Mouse (Mus musculus) ES-E14 (cell line): ENCODE results near the gene Ifit1bl1. TPM values are rescaled to one million over a fixed set of nuclear protein-coding genes. Genes with fewer than 3 reads are reported as not detected.
"Not testable (repeated sequence)": the region's sequence is repeated elsewhere in the genome, so short reads cannot be mapped to it uniquely, and the experiment has no call there.

ENCODE experiments used
- DNase-seq: peaks from one replicate; pipeline ENCODE4 v3.0.0-alpha.2; 2013; ENCODE audit warnings: low read depth, low spot score
- H3K27ac ChIP-seq: 2 replicates; pipeline ENCODE4 v1.5.1; 2012; ENCODE audit warnings: low read depth, mild to moderate bottlenecking, low read length, moderate library complexity, mixed read lengths; ENCODE audit not compliant: poor library complexity, insufficient read depth, severe bottlenecking
- H3K36me3 ChIP-seq: 2 replicates; pipeline ENCODE4 v1.6.1; 2012; ENCODE audit warnings: mild to moderate bottlenecking, low read length, moderate library complexity, mixed read lengths; ENCODE audit not compliant: control insufficient read depth, poor library complexity, insufficient read depth, severe bottlenecking
- H3K4me1 ChIP-seq, 2 experiments: fragments of 150-350 bp in 1 of 2; sonication (generic) in 1 of 2; 2 replicates each; pipeline ENCODE4 v1.6.1; 2012; ENCODE audit warnings: low read length in 2 of 2, mild to moderate bottlenecking in 1 of 2, mixed read lengths in 1 of 2; ENCODE audit not compliant: control insufficient read depth in 2 of 2, insufficient read depth in 2 of 2, poor library complexity in 1 of 2
- H3K4me3 ChIP-seq, 2 experiments: fragments of 150-350 bp in 1 of 2; sonication (generic) in 1 of 2; 2 replicates each; pipeline ENCODE4 v1.5.1; 2012; ENCODE audit warnings: low read length in 2 of 2, low read depth in 1 of 2, mild to moderate bottlenecking in 1 of 2, mixed read lengths in 1 of 2; ENCODE audit not compliant: insufficient read depth in 1 of 2, poor library complexity in 1 of 2, severe bottlenecking in 1 of 2
- H3K9ac ChIP-seq: 2 replicates; pipeline ENCODE4 v1.6.1; 2012; ENCODE audit warnings: low read depth, mild to moderate bottlenecking, low read length, mixed read lengths; ENCODE audit not compliant: poor library complexity, insufficient read depth, severe bottlenecking
- H3K9me3 ChIP-seq: fragments of 150-350 bp; sonication (generic); 2 replicates; pipeline ENCODE4 v1.6.1; 2012; ENCODE audit warnings: low read depth, mild to moderate bottlenecking, low read length; ENCODE audit not compliant: control insufficient read depth, insufficient read depth
- CHD2 ChIP-seq: IDR thresholded peaks from 2 replicates; pipeline ENCODE4 v1.6.1; 2014; ENCODE audit warnings: mild to moderate bottlenecking, low read depth, low read length, inconsistent platforms
- HCFC1 ChIP-seq: IDR thresholded peaks from 2 replicates; pipeline ENCODE4 v1.6.1; 2012; ENCODE audit warnings: low read length, inconsistent platforms, borderline replicate concordance; ENCODE audit not compliant: insufficient read depth
- MAFK ChIP-seq: IDR thresholded peaks from 2 replicates; pipeline ENCODE4 v1.6.1; 2014; ENCODE audit warnings: mild to moderate bottlenecking, low read depth, low read length, inconsistent platforms; ENCODE audit not compliant: insufficient read depth
- ZC3H11A ChIP-seq: IDR thresholded peaks from 2 replicates; pipeline ENCODE4 v1.6.1; 2012; ENCODE audit warnings: low read depth, mild to moderate bottlenecking, inconsistent platforms, low read length, borderline replicate concordance
- ZNF384 ChIP-seq: IDR thresholded peaks from 2 replicates; pipeline ENCODE4 v1.6.1; 2012; ENCODE audit warnings: low read depth, low read length, inconsistent platforms
- in situ Hi-C, 2 experiments: fragments of 600-800 bp; cut with MboI; formaldehyde crosslinking; loops; one replicate each; pipeline ENCODE4 v1.15.1; 2025; ENCODE audit warnings: low sequenced_read_pairs in 2 of 2, inconsistent platforms in 1 of 2; ENCODE audit not compliant: unreplicated experiment in 2 of 2
- total RNA-seq: library from RNA; depleted of rRNA; stranded (reverse); fragments of 300-350 nt; gene quantifications from 2 replicates; pipeline ENCODE4 v1.2.3, GENCODE M21; 2012

Gene Ifit1bl1
- total RNA-seq, 1 experiment, result not detected

GRCm38 (mm10) chr19:34593456-34593855, 8.3 kb downstream of the Ifit1bl1 start:
- no peaks in the 10 kb centered on the region for H3K36me3 ChIP-seq
- no peak overlapping the region for H3K27ac ChIP-seq
- in situ Hi-C loops, result no loop called here
- DNase-seq, result no peak
- H3K4me3 ChIP-seq, result no peak overlapping the region
- no peaks in the 10 kb centered on the region for H3K4me1 ChIP-seq
- no peaks in the 10 kb centered on the region for H3K9me3 ChIP-seq
- TF ChIP-seq MAFK, result no peak
- no peak for TF ChIP-seq ZNF384
- TF ChIP-seq HCFC1, result no peak
- no peak for TF ChIP-seq ZC3H11A
- no peak for TF ChIP-seq CHD2
- no peak overlapping the region for H3K9ac ChIP-seq

- no peak for DNase-seq
- H3K9me3 ChIP-seq, result no peaks in the 10 kb centered on the region
- no peak for TF ChIP-seq ZNF384
- H3K9ac ChIP-seq, result no peak overlapping the region
- no peaks in the 10 kb centered on the region for H3K36me3 ChIP-seq
- in situ Hi-C loops, result no loop called here
- H3K27ac ChIP-seq, result no peak overlapping the region
- H3K4me3 ChIP-seq, result no peak overlapping the region
- no peaks in the 10 kb centered on the region for H3K4me1 ChIP-seq
These were observed 12.8 kb downstream of the Ifit1bl1 start for GRCm38 (mm10) chr19:34588959-34589358.

- H3K9ac ChIP-seq, in situ Hi-C loops, H3K36me3 ChIP-seq, H3K9me3 ChIP-seq, H3K4me3 ChIP-seq, DNase-seq, H3K27ac ChIP-seq, H3K4me1 ChIP-seq: not testable (repeated sequence)
These were observed 13.7 kb downstream of the Ifit1bl1 start for GRCm38 (mm10) chr19:34587898-34588692.

- DNase-seq, H3K9me3 ChIP-seq, H3K27ac ChIP-seq, H3K9ac ChIP-seq, H3K4me3 ChIP-seq, H3K4me1 ChIP-seq, H3K36me3 ChIP-seq, in situ Hi-C loops: not testable (repeated sequence)
- peak; percentile 92 for TF ChIP-seq MAFK
These were observed 15.9 kb downstream of the Ifit1bl1 start for GRCm38 (mm10) chr19:34585740-34586458.

- H3K36me3 ChIP-seq, H3K27ac ChIP-seq, DNase-seq, in situ Hi-C loops, H3K9me3 ChIP-seq, H3K4me3 ChIP-seq, H3K9ac ChIP-seq, H3K4me1 ChIP-seq: not testable (repeated sequence)
These were observed 18.5 kb downstream of the Ifit1bl1 start, which contains the start of gene Ifit3 for GRCm38 (mm10) chr19:34583126-34583766. Ifit3 (plus strand) TSS chr19:34583531.

GRCm38 (mm10) chr19:34582696-34583095, 19.1 kb downstream of the Ifit1bl1 start:
- DNase-seq, H3K4me1 ChIP-seq, H3K4me3 ChIP-seq, H3K27ac ChIP-seq, H3K9ac ChIP-seq, H3K36me3 ChIP-seq, in situ Hi-C loops, H3K9me3 ChIP-seq: not testable (repeated sequence)
